Mouse (Mus musculus) spleen, adult 2 months (tissue): ENCODE measurements around the gene Slc25a29. TPM values are rescaled to one million over a fixed set of nuclear protein-coding genes. Genes with fewer than 3 reads are reported as not detected.

Experiments used
- DNase-seq, 2 experiments: peaks; one replicate each; pipeline versions ENCODE4 v3.0.0 to v3.0.0-alpha.2; 2012 to 2021; ENCODE audit warnings: low spot score in 2 of 2, low read depth in 1 of 2
- H3K27ac ChIP-seq: fragments of 200-500 bp; 2 replicates; pipeline ENCODE4 v1.5.1; 2012; ENCODE audit warnings: low read length, inconsistent platforms; ENCODE audit not compliant: insufficient read depth
- H3K27me3 ChIP-seq: fragments of 200-500 bp; 2 replicates; pipeline ENCODE4 v1.6.1; 2012; ENCODE audit warnings: mild to moderate bottlenecking, moderate library complexity, low read length, inconsistent platforms; ENCODE audit not compliant: control insufficient read depth, insufficient read depth
- H3K36me3 ChIP-seq: fragments of 200-500 bp; 2 replicates; pipeline ENCODE4 v1.6.1; 2012; ENCODE audit warnings: mild to moderate bottlenecking, low read length, inconsistent platforms; ENCODE audit not compliant: control insufficient read depth, insufficient read depth
- H3K4me1 ChIP-seq: fragments of 200-500 bp; 2 replicates; pipeline ENCODE4 v1.6.1; 2011; ENCODE audit warnings: inconsistent platforms; ENCODE audit not compliant: control insufficient read depth, insufficient read depth, insufficient read length
- H3K4me3 ChIP-seq: fragments of 200-500 bp; 2 replicates; pipeline ENCODE4 v1.5.1; 2011; ENCODE audit warnings: mild to moderate bottlenecking, inconsistent platforms; ENCODE audit not compliant: insufficient read depth, insufficient read length; ENCODE audit errors: extremely low read depth
- CTCF ChIP-seq: fragments of 200-500 bp; IDR thresholded peaks from 2 replicates; pipeline ENCODE4 v1.5.1; 2011; ENCODE audit warnings: mild to moderate bottlenecking, inconsistent platforms; ENCODE audit not compliant: insufficient read depth, insufficient read length, insufficient replicate concordance; ENCODE audit errors: extremely low read depth
- POLR2A ChIP-seq: fragments of 200-500 bp; IDR thresholded peaks from 2 replicates; pipeline ENCODE4 v1.6.1; 2011; ENCODE audit warnings: low read depth, low read length, inconsistent platforms
- WGBS: fragments of 180-500 bp; shearing (Covaris S2); methylation state at CpG from one replicate; pipeline ENCODE4 v1.1.7; 2018; 5-methylcytosine and 5-hydroxymethylcytosine counted together
- polyA plus RNA-seq: library from polyadenylated mRNA; depleted of rRNA; stranded (reverse); fragments of >200 nt; gene quantifications from 2 replicates; pipeline ENCODE4 v1.2.3, GENCODE M21; 2012

The Slc25a29 gene
- polyA plus RNA-seq, 1 experiment = 5.9 TPM

- Histone ChIP-seq H3K27ac (no peak overlapping the region), H3K36me3 (peaks cover 5% of the 10 kb centered on the region), H3K27me3 (no peaks in the 10 kb centered on the region), H3K4me3 (no peak overlapping the region), H3K4me1 (no peaks in the 10 kb centered on the region)
- WGBS = 84% methylated on average over 8 of the region's 8 CpGs
- TF ChIP-seq POLR2A (no peak), CTCF (no peak)
- no peak for DNase-seq
These were observed 12.6 kb downstream of the Slc25a29 start for GRCm38 (mm10) chr12:108823036-108823435.

- 94% methylated on average over 4 of the region's 4 CpGs for WGBS
- no peak overlapping the region for H3K27ac ChIP-seq
- H3K4me1 ChIP-seq = no peaks in the 10 kb centered on the region
- H3K27me3 ChIP-seq = no peaks in the 10 kb centered on the region
- no peak for DNase-seq
- H3K36me3 ChIP-seq = peaks cover 3% of the 10 kb centered on the region
- no peak overlapping the region for H3K4me3 ChIP-seq
- TF ChIP-seq POLR2A (no peak), CTCF (no peak)
These were observed 15.2 kb downstream of the Slc25a29 start for GRCm38 (mm10) chr12:108820461-108820860.

GRCm38 (mm10) chr12:108816569-108816968 is 19.1 kb downstream of the Slc25a29 start:
- H3K4me3 ChIP-seq = no peak overlapping the region
- no peaks in the 10 kb centered on the region for H3K27me3 ChIP-seq
- H3K4me1 ChIP-seq = no peaks in the 10 kb centered on the region
- 87% methylated on average over 11 of the region's 11 CpGs for WGBS
- H3K27ac ChIP-seq = no peak overlapping the region
- TF ChIP-seq CTCF (no peak), POLR2A (no peak)
- no peak for DNase-seq
- peaks cover 10% of the 10 kb centered on the region for H3K36me3 ChIP-seq

GRCm38 (mm10) chr12:108814470-108814869 is 21.2 kb downstream of the Slc25a29 start:
- 95% methylated on average over 6 of the region's 6 CpGs for WGBS
- Histone ChIP-seq H3K27me3 (no peaks in the 10 kb centered on the region), H3K27ac (no peak overlapping the region), H3K4me1 (no peaks in the 10 kb centered on the region; the same call in 1 of the 2 replicates), H3K4me3 (no peak overlapping the region), H3K36me3 (peaks cover 10% of the 10 kb centered on the region)
- TF ChIP-seq POLR2A (no peak), CTCF (no peak)
- no peak for DNase-seq

GRCm38 (mm10) chr12:108812463-108812862 is 23.2 kb downstream of the Slc25a29 start:
- Histone ChIP-seq H3K27ac (no peak overlapping the region), H3K27me3 (no peaks in the 10 kb centered on the region), H3K4me3 (no peak overlapping the region), H3K4me1 (no peaks in the 10 kb centered on the region; the same call in 1 of the 2 replicates), H3K36me3 (peaks cover 12% of the 10 kb centered on the region)
- no peak for DNase-seq
- TF ChIP-seq POLR2A = no peak
- no peak for TF ChIP-seq CTCF
- 86% methylated on average over 6 of the region's 6 CpGs for WGBS

- Histone ChIP-seq H3K4me1 (no peaks in the 10 kb centered on the region; the same call in 1 of the 2 replicates), H3K27ac (no peak overlapping the region)
- 14% methylated on average over 2 of the region's 2 CpGs for WGBS
These were observed 24.6 kb downstream of the Slc25a29 start for GRCm38 (mm10) chr12:108811133-108811532.

GRCm38 (mm10) chr12:108810309-108810708 is 25.4 kb downstream of the Slc25a29 start:
- Histone ChIP-seq H3K27me3 (no peaks in the 10 kb centered on the region), H3K27ac (no peak overlapping the region), H3K4me1 (no peaks in the 10 kb centered on the region; the same call in 1 of the 2 replicates), H3K4me3 (no peak overlapping the region), H3K36me3 (peaks cover 12% of the 10 kb centered on the region)
- TF ChIP-seq CTCF = no peak
- TF ChIP-seq POLR2A = no peak
- 81% methylated on average over 7 of the region's 7 CpGs for whole genome bisulfite sequencing
- DNase-seq = no peak

More at GRCm38 (mm10) chr12:108811133-108811532, 24.6 kb downstream of the Slc25a29 start:
- TF ChIP-seq CTCF = peak; percentile 34; the same call in 1 of the 2 replicates
- TF ChIP-seq POLR2A = no peak
- no peaks in the 10 kb centered on the region for H3K27me3 ChIP-seq
- H3K36me3 ChIP-seq = peaks cover 14% of the 10 kb centered on the region
- peak in 1 of 2 experiments; percentile 20 for DNase-seq
- H3K4me3 ChIP-seq = no peak overlapping the region

GRCm38 (mm10) chr12:108809771-108810170 is 25.9 kb downstream of the Slc25a29 start:
- no peaks in the 10 kb centered on the region for H3K27me3 ChIP-seq
- H3K4me3 ChIP-seq = no peak overlapping the region
- no peak for TF ChIP-seq POLR2A
- no peak for TF ChIP-seq CTCF
- DNase-seq = no peak
- H3K4me1 ChIP-seq = no peaks in the 10 kb centered on the region; the same call in 1 of the 2 replicates
- H3K27ac ChIP-seq = no peak overlapping the region
- 67% methylated on average over 1 of the region's 1 CpGs for WGBS
- peaks cover 11% of the 10 kb centered on the region for H3K36me3 ChIP-seq
